ENCODE assay signal across 18 mouse cellular contexts in the genomic region with DNA sequence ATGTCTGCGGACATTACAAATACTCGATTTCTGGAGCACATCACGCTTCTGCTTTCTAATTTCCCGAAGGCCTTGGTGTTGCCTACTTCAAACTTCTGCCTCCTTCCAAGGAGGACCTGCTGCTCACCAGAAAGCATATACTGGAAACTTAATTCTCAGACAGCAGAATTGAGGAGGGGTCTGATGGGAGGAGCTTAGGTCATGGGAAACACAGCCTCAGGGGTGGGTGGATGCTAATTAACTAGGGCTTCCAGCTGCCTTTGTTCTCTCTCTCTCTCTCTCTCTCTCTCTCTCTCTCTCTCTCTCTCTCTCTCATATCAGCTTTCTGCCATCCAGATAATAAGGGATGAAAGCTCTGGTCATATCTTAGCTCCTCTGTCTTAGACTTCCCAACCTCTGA. TPM values are rescaled to one million over a fixed set of nuclear protein-coding genes. Genes with fewer than 3 reads are reported as not detected.
A peak's percentile ranks its signal among the peaks of the same experiment; 100 is the strongest.
DNase-seq lines count a peak whose midpoint lies in the region; ATAC-seq lines count a peak whose summit lies in the region.
"Had no signal": no experiment of that assay in that cellular context is flagged by ENCODE, and none has a peak within 500 bp of the region (broad histone marks: within the 10 kb centered on the region; RNA-seq: fewer than 3 reads in every experiment).

No protein-coding gene starts in this region.

- no peaks in the 10 kb centered on the region for H3K36me3 ChIP-seq in forebrain, embryonic 11.5 days (ENCODE audit: control insufficient read depth, insufficient read depth, low read length)
- no peaks in the 10 kb centered on the region for H3K36me3 ChIP-seq in forebrain, embryonic 15.5 days
- H3K36me3 ChIP-seq in midbrain, embryonic 11.5 days (ENCODE audit: control insufficient read depth, insufficient read depth, low read length) = no peaks in the 10 kb centered on the region
- H3K36me3 ChIP-seq in midbrain, embryonic 15.5 days (replicated peaks) = no peaks in the 10 kb centered on the region
- H3K36me3 ChIP-seq: embryonic facial prominence, embryonic 12.5 days; heart, embryonic 13.5 days had no signal

- no peak overlapping the region for H3K27ac ChIP-seq in forebrain, embryonic 11.5 days (ENCODE audit: low read depth, low read length)
- no peak overlapping the region for H3K27ac ChIP-seq in forebrain, embryonic 15.5 days (replicated peaks)
- no peak overlapping the region for H3K27ac ChIP-seq in midbrain, embryonic 11.5 days (ENCODE audit: low read depth, low read length)
- H3K27ac ChIP-seq in midbrain, embryonic 15.5 days = no peak overlapping the region
- H3K27ac ChIP-seq: embryonic facial prominence, embryonic 12.5 days; forebrain, embryonic 13.5 days; heart, embryonic 13.5 days; hindbrain, embryonic 14.5 days had no signal

- no peaks in the 10 kb centered on the region; the same call in 1 of the 2 replicates for H3K4me1 ChIP-seq in forebrain, embryonic 11.5 days (replicated peaks; ENCODE audit: control insufficient read depth, insufficient read depth, low read length)
- H3K4me1 ChIP-seq in forebrain, embryonic 15.5 days = peaks cover 19% of the 10 kb centered on the region; the same call in 1 of the 2 replicates
- peaks cover 4% of the 10 kb centered on the region; the same call in 1 of the 2 replicates for H3K4me1 ChIP-seq in midbrain, embryonic 11.5 days (ENCODE audit: control insufficient read depth, insufficient read depth, low read length)
- H3K4me1 ChIP-seq in midbrain, embryonic 15.5 days = peaks cover 10% of the 10 kb centered on the region

- WGBS in forebrain, embryonic 11.5 days = 85% methylated on average over 4 of the region's 4 CpGs
- 75% methylated on average over 4 of the region's 4 CpGs for WGBS in forebrain, embryonic 15.5 days
- 91% methylated on average over 4 of the region's 4 CpGs for WGBS in midbrain, embryonic 11.5 days
- WGBS in midbrain, embryonic 15.5 days = 83% methylated on average over 4 of the region's 4 CpGs

- no peak overlapping the region for H3K4me2 ChIP-seq in forebrain, embryonic 11.5 days (ENCODE audit: low read depth, low read length, severe bottlenecking)
- H3K4me2 ChIP-seq in forebrain, embryonic 15.5 days (replicated peaks) = no peak overlapping the region
- H3K4me2 ChIP-seq in midbrain, embryonic 11.5 days = no peak overlapping the region
- no peak overlapping the region for H3K4me2 ChIP-seq in midbrain, embryonic 15.5 days
- H3K4me2 ChIP-seq: embryonic facial prominence, embryonic 12.5 days; forebrain, embryonic 13.5 days; heart, embryonic 13.5 days; hindbrain, embryonic 14.5 days had no signal

- no peaks in the 10 kb centered on the region for H3K27me3 ChIP-seq in forebrain, embryonic 11.5 days (ENCODE audit: control insufficient read depth, insufficient read depth, low read length)
- H3K27me3 ChIP-seq in forebrain, embryonic 15.5 days = no peaks in the 10 kb centered on the region
- peaks cover 5% of the 10 kb centered on the region for H3K27me3 ChIP-seq in midbrain, embryonic 11.5 days (ENCODE audit: control insufficient read depth, insufficient read depth, low read length)
- H3K27me3 ChIP-seq in midbrain, embryonic 15.5 days (replicated peaks) = no peaks in the 10 kb centered on the region

- peak; percentile 59 for ATAC-seq in forebrain, embryonic 11.5 days (replicated peaks; ENCODE audit: low FRiP score)
- ATAC-seq in forebrain, embryonic 15.5 days (replicated peaks) = no peak
- peak; percentile 65 for ATAC-seq in midbrain, embryonic 11.5 days (ENCODE audit: low FRiP score)
- no peak for ATAC-seq in midbrain, embryonic 15.5 days (replicated peaks)
- ATAC-seq: forebrain, embryonic 13.5 days had no signal

- no peak overlapping the region for H3K9ac ChIP-seq in forebrain, embryonic 11.5 days (ENCODE audit: low read length)
- no peak overlapping the region for H3K9ac ChIP-seq in forebrain, embryonic 15.5 days (replicated peaks)
- H3K9ac ChIP-seq in midbrain, embryonic 11.5 days (ENCODE audit: low read length) = no peak overlapping the region
- H3K9ac ChIP-seq in midbrain, embryonic 15.5 days = no peak overlapping the region
- H3K9ac ChIP-seq: embryonic facial prominence, embryonic 12.5 days; forebrain, embryonic 13.5 days; heart, embryonic 13.5 days; hindbrain, embryonic 14.5 days had no signal

- DNase-seq in forebrain, embryonic 11.5 days (ENCODE audit: low spot score) = no peak
- DNase-seq in midbrain, embryonic 11.5 days (ENCODE audit: low spot score, missing footprints) = no peak
- DNase-seq in embryo, embryonic 10.5 days (ENCODE audit: low spot score) = peak; percentile 16
- DNase-seq in lung, postnatal 14 days = no peak
- no peak for DNase-seq in thymus, postnatal 4 days
- DNase-seq: adrenal gland, postnatal 10 days; cerebellum, adult 11-12 months; cerebellum, postnatal 25 days; gastrocnemius, postnatal 36 days; heart, adult 11 months; heart, postnatal 36 days had no signal

- H3K9me3 ChIP-seq in forebrain, embryonic 11.5 days (ENCODE audit: control insufficient read depth, low read length) = no peaks in the 10 kb centered on the region
- H3K9me3 ChIP-seq in forebrain, embryonic 15.5 days = no peaks in the 10 kb centered on the region
- no peaks in the 10 kb centered on the region for H3K9me3 ChIP-seq in midbrain, embryonic 11.5 days (ENCODE audit: control insufficient read depth, low read length)
- H3K9me3 ChIP-seq in midbrain, embryonic 15.5 days = no peaks in the 10 kb centered on the region
- H3K9me3 ChIP-seq: embryonic facial prominence, embryonic 12.5 days; forebrain, embryonic 13.5 days; heart, embryonic 13.5 days had no signal

- no peak overlapping the region for H3K4me3 ChIP-seq in forebrain, embryonic 11.5 days (ENCODE audit: low read depth, low read length)
- H3K4me3 ChIP-seq in forebrain, embryonic 15.5 days = no peak overlapping the region
- H3K4me3 ChIP-seq in midbrain, embryonic 11.5 days (ENCODE audit: low read depth, low read length) = no peak overlapping the region
- H3K4me3 ChIP-seq in midbrain, embryonic 15.5 days = no peak overlapping the region
- H3K4me3 ChIP-seq: embryonic facial prominence, embryonic 12.5 days; forebrain, embryonic 13.5 days; heart, embryonic 13.5 days had no signal

RNA-seq across cellular contexts. Expression of a gene that starts 5.6 kb away (rescaled TPM):
- polyA plus RNA-seq in forebrain, embryonic 11.5 days (2014; fragmentation: Nextera tagmentation; extraction: Ambion mirVana) = 6.8 and 7.6 TPM in 2 replicates
- polyA plus RNA-seq in forebrain, embryonic 15.5 days (2015; fragmentation: Nextera tagmentation; extraction: Ambion mirVana) = 33.9 and 38.2 TPM in 2 replicates
- polyA plus RNA-seq in midbrain, embryonic 11.5 days (2014; fragmentation: Nextera tagmentation; extraction: Ambion mirVana) = 11.6 and 12.9 TPM in 2 replicates
- 53.4 and 53.9 TPM in 2 replicates for polyA plus RNA-seq in midbrain, embryonic 15.5 days (2015; fragmentation: Nextera tagmentation; extraction: Ambion mirVana)
- polyA plus RNA-seq: C2C12 had no signal

Comparison
In these comparisons a context has a peak if more than half of its experiments do, and no peak if none do; other contexts are left out.
1. ATAC-seq: peak in forebrain, embryonic 11.5 days (single experiment) and midbrain, embryonic 11.5 days (single experiment); none in forebrain, embryonic 15.5 days (single experiment) and midbrain, embryonic 15.5 days (single experiment).